Mouse (Mus musculus) testis, adult 2 months (tissue): ENCODE data around the gene Rps29.

Experiments used
- CTCF ChIP-seq: fragments of 200-500 bp; IDR thresholded peaks from 2 replicates; pipeline ENCODE4 v1.5.1; 2012; ENCODE audit warnings: low read depth, mild to moderate bottlenecking, inconsistent platforms, low read length, moderate library complexity; ENCODE audit not compliant: control insufficient read depth, insufficient read depth, insufficient replicate concordance
- POLR2A ChIP-seq: fragments of 200-500 bp; IDR thresholded peaks from 2 replicates; pipeline ENCODE4 v1.6.1; 2012; ENCODE audit warnings: low read depth, mild to moderate bottlenecking, inconsistent platforms, low read length, moderate library complexity; ENCODE audit not compliant: control insufficient read depth

GRCm38 (mm10) chr12:69190074-69190473 lies 31.1 kb upstream of the Rps29 start:
- TF ChIP-seq POLR2A = no peak
- no peak for TF ChIP-seq CTCF
